Mouse (Mus musculus): ENCODE results near the gene Olfr617.
"Not testable (repeated sequence)": the region's sequence is repeated elsewhere in the genome, so short reads cannot be mapped to it uniquely, and the experiment has no call there.

Olfr617 gene

GRCm38 (mm10) chr7:103572761-103573160 is at the start of gene Olfr617:
TSS of gene Olfr617 (plus strand) at chr7:103573061.
- DNase-seq (ENCODE audit: low spot score): no peak

DNA sequence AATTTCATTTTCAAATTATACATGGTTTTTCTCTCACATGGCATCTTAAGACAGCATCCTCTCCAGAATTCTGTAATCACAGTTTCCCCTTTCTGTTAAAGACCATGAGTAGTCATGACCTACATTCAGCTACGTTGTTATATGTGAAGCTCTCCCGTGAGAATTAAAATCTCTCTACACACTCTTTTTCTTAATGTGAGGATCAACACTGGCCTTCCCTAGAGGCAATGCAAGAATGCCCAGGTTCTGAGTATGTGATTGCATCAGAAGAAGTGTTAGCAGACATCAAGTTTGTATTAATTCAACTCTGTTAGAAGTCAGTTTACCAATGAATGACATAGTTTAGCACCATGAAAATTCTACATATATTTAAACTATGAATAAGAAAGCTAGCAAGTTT is 30.2 kb upstream of the Olfr617 start, which contains the start of gene Olfr612:
Olfr612 (minus strand) TSS at position 101 of the 400 bp plus-strand sequence.
- not testable (repeated sequence) for DNase-seq (ENCODE audit: low spot score)

DNA sequence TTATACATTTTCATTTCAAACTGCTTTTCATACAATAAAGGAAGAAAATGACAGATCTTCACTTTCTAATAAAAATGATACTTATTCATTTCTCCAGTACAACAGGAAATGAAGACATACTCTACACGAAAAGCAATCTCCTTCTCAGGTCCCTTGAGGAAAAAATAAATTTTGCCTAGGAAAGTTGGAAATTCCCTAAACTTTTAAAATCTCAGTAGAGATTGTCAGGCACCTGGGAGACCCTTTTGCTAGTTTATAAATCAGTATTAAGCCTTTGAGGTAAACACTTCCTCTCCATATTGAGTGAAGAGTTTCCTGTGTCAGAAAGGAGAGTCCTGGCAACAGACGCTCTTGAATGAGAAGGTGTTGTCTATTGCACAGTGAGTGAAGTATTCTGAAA is 25.1 kb upstream of the Olfr617 start, which contains the start of gene Olfr613:
Olfr613 (plus strand) TSS at position 301 of the 400 bp plus-strand sequence.
- DNase-seq (ENCODE audit: low spot score): no peak

DNA sequence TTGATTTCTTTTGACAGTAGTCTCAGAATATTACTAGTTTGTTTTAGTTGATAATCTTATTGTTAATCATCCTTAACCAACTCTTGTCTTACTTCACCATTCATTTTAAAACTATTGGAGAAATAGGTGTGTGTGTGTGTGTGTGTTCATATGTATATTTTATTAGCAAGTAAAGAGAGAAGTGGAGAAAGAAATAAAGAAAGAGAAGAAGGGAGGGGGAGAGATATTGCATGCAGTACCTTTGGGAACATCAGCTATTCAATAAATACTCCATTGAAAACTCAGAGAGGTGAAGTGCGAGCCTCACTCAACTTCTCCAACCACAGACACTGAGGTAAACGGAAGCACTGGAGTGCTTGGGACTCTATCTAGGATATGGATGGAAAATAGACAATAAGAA is 17.1 kb upstream of the Olfr617 start, which contains the start of gene Olfr615:
Olfr615 (plus strand) TSS at position 301 of the 400 bp plus-strand sequence.
- DNase-seq (ENCODE audit: low spot score): no peak

DNA sequence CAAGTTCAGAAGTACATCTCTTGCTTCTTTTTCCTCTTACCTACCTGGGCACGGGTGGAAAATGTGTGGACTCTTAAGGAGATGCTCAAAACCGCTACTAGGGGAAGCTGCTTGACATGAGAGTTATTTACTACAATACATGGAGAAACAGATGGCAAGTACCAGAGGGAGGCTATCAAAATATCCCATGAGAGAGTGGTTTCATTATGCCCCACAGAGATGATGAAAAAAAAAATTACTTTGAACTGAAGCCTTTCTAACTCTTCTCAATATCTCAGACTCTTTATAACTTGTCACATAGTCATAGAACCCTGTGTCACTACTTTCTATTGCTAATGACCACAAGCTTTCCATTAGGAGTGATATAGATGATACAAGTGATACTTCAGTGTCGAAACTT is 3.8 kb upstream of the Olfr617 start, which contains the start of gene Olfr616:
Olfr616 (minus strand) TSS at position 101 of the 400 bp plus-strand sequence.
- no peak for DNase-seq (ENCODE audit: low spot score)

GRCm38 (mm10) chr7:103589803-103590202 is 16.9 kb downstream of the Olfr617 start, which contains the start of gene Olfr618:
TSS of gene Olfr618 (plus strand) at chr7:103590103.
- no peak for DNase-seq (ENCODE audit: low spot score)

DNA sequence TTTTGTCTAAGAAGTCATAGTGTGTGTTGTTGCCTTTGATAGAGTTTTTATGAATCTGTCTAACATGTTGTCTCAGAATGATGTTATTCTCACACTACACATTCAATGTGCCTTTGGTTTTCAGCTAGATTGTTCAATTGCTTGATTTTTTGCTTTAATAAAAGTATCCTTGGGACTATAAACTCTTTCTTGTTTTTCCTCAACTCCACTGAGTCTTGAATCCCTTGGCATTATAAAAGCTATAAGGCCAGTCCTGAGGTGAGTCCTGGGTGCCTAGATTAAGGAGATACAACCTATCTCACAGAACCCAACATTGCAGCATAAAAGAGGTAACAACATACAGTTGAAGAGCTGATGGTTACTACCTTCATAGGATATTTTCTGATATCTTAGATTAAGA is 27.4 kb downstream of the Olfr617 start, which contains the start of gene Olfr619:
Olfr619 (plus strand) TSS at position 301 of the 400 bp plus-strand sequence.
- DNase-seq (ENCODE audit: low spot score): no peak

DNA sequence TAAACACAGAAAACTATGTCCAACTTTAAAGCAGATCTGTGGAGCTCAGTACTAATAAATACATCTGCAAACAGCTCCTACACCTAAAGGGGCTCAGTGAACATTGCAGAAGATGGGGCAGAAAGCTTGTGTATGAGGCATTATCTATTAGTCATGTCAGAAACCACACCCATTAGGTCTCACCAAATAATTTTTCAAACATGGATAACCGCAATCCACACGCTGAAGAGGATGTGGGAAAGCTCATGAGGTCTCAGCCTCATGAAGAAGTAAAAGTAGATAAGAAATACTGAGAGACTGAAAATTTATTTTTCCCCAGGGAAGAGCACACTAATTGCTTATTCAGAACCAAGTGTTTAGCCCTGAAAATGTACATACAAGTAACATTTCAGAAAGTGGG is 34.6 kb downstream of the Olfr617 start:
- DNase-seq (ENCODE audit: low spot score): no peak

DNA sequence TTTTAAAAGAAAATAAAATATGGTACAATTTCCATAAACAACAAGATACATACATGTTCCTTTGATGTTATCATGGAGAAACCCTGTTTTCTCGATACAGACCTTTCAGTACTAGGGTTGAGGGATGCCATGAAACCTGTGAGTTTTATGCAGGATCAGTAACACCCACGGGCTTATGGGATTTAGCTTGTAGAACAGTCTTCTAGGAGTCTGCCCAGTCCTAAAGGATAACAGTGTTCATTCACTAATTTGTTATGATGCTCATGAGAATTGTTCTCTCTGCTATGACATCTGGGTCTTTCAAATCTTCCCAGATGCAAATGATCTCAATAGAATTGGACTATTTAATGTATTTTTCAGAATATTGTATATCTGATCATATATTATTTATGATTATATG is 39.6 kb downstream of the Olfr617 start, which contains the start of gene Olfr620:
Olfr620 (minus strand) TSS at position 101 of the 400 bp plus-strand sequence.
- DNase-seq (ENCODE audit: low spot score): no peak
